Comparison of ENCODE assay signal across 17 mouse cellular contexts in genomic region chrX:158744738-158745137, GRCm38 (mm10).
DNase-seq lines count a peak whose midpoint lies in the region; ATAC-seq lines count a peak whose summit lies in the region.
"Had no signal": no experiment of that assay in that cellular context is flagged by ENCODE, and none has a peak within 500 bp of the region (broad histone marks: within the 10 kb centered on the region; RNA-seq: fewer than 3 reads in every experiment).

No protein-coding gene starts in this region.

- H3K27me3 ChIP-seq in hindbrain, embryonic 16.5 days (replicated peaks; ENCODE audit: control insufficient read depth, insufficient read depth, low read length): no peaks in the 10 kb centered on the region
- 0 out of 2 replicates have a peak, but pooled peaks cover 3% of the 10 kb centered on the region for H3K27me3 ChIP-seq in hindbrain, embryonic 12.5 days
- no peaks in the 10 kb centered on the region for H3K27me3 ChIP-seq in heart, embryonic 12.5 days (replicated peaks)
- H3K27me3 ChIP-seq: midbrain, embryonic 12.5 days; neural tube, embryonic 13.5 days had no signal

- ATAC-seq in hindbrain, embryonic 16.5 days: peak; percentile 63
- ATAC-seq in hindbrain, embryonic 12.5 days (ENCODE audit: low FRiP score): no peak
- no peak for ATAC-seq in heart, embryonic 12.5 days (ENCODE audit: insufficient number of reproducible peaks, low FRiP score)
- ATAC-seq: lung, postnatal 0 days had no signal

- no peak overlapping the region for H3K4me2 ChIP-seq in hindbrain, embryonic 16.5 days (ENCODE audit: low read length)
- H3K4me2 ChIP-seq in hindbrain, embryonic 12.5 days (replicated peaks): no peak overlapping the region
- H3K4me2 ChIP-seq in heart, embryonic 12.5 days: no peak overlapping the region
- H3K4me2 ChIP-seq: heart, embryonic 11.5 days; liver, embryonic 11.5 days; midbrain, embryonic 12.5 days; neural tube, embryonic 13.5 days had no signal

- H3K9me3 ChIP-seq in hindbrain, embryonic 16.5 days (ENCODE audit: control insufficient read depth, low read length): no peaks in the 10 kb centered on the region
- no peaks in the 10 kb centered on the region for H3K9me3 ChIP-seq in hindbrain, embryonic 12.5 days (replicated peaks)
- no peaks in the 10 kb centered on the region for H3K9me3 ChIP-seq in heart, embryonic 12.5 days (replicated peaks)
- H3K9me3 ChIP-seq: midbrain, embryonic 12.5 days; neural tube, embryonic 13.5 days had no signal

- WGBS in hindbrain, embryonic 16.5 days: 55% methylated on average over 3 of the region's 3 CpGs
- WGBS in hindbrain, embryonic 12.5 days: 76% methylated on average over 3 of the region's 3 CpGs
- 66% methylated on average over 3 of the region's 3 CpGs for WGBS in heart, embryonic 12.5 days

- H3K9ac ChIP-seq in hindbrain, embryonic 16.5 days (ENCODE audit: low read depth, low read length): no peak overlapping the region
- no peak overlapping the region for H3K9ac ChIP-seq in hindbrain, embryonic 12.5 days
- H3K9ac ChIP-seq in heart, embryonic 12.5 days: no peak overlapping the region
- H3K9ac ChIP-seq: midbrain, embryonic 12.5 days; neural tube, embryonic 13.5 days had no signal

- no peak overlapping the region for H3K4me3 ChIP-seq in hindbrain, embryonic 16.5 days (ENCODE audit: low read length)
- no peak overlapping the region for H3K4me3 ChIP-seq in hindbrain, embryonic 12.5 days
- no peak overlapping the region for H3K4me3 ChIP-seq in heart, embryonic 12.5 days
- H3K4me3 ChIP-seq: midbrain, embryonic 12.5 days; neural tube, embryonic 13.5 days had no signal

- no peak overlapping the region for H3K27ac ChIP-seq in hindbrain, embryonic 16.5 days (ENCODE audit: low read depth, low read length)
- no peak overlapping the region for H3K27ac ChIP-seq in hindbrain, embryonic 12.5 days
- H3K27ac ChIP-seq in heart, embryonic 12.5 days (ENCODE audit: poor library complexity, severe bottlenecking): no peak overlapping the region
- H3K27ac ChIP-seq: midbrain, embryonic 12.5 days; neural tube, embryonic 13.5 days had no signal

- no peaks in the 10 kb centered on the region for H3K4me1 ChIP-seq in hindbrain, embryonic 16.5 days (ENCODE audit: control insufficient read depth, insufficient read depth, low read depth, low read length)
- H3K4me1 ChIP-seq in hindbrain, embryonic 12.5 days: no peaks in the 10 kb centered on the region
- H3K4me1 ChIP-seq in heart, embryonic 12.5 days (replicated peaks): no peaks in the 10 kb centered on the region
- H3K4me1 ChIP-seq: midbrain, embryonic 12.5 days; neural tube, embryonic 13.5 days had no signal

- no peaks in the 10 kb centered on the region for H3K36me3 ChIP-seq in hindbrain, embryonic 16.5 days (ENCODE audit: control insufficient read depth, insufficient read depth, low read length)
- H3K36me3 ChIP-seq in hindbrain, embryonic 12.5 days: no peaks in the 10 kb centered on the region
- H3K36me3 ChIP-seq in heart, embryonic 12.5 days: no peaks in the 10 kb centered on the region
- H3K36me3 ChIP-seq: midbrain, embryonic 12.5 days; neural tube, embryonic 13.5 days had no signal

- peak; percentile 25 for DNase-seq in Muller cell, postnatal 12 days (ENCODE audit: inconsistent ontology term)
- peak; percentile 1 for DNase-seq in R1 (ENCODE audit: low read depth, low spot score)
- peak; percentile 22 for DNase-seq in retina, embryonic 14.5 days (ENCODE audit: low spot score)
- no peak for DNase-seq in spleen, postnatal 14 days (ENCODE audit: low spot score in 2 of 2)
- DNase-seq: cerebellum, adult 8-10 months; gastrocnemius, postnatal 25 days; heart, postnatal 4 days; kidney, adult 11 months; kidney, postnatal 4 days had no signal

Comparison
In these comparisons a context has a peak if more than half of its experiments do, and no peak if none do; other contexts are left out.
1. DNase-seq: peak in Muller cell, postnatal 12 days (single experiment), R1 (single experiment) and retina, embryonic 14.5 days (single experiment); none in spleen, postnatal 14 days (0 of 2).